Mouse (Mus musculus) gastrocnemius, adult 18-20 months (tissue): ENCODE results near the gene Lrrc26. TPM values are rescaled to one million over a fixed set of nuclear protein-coding genes. Genes with fewer than 3 reads are reported as not detected.
"Not testable (repeated sequence)": the region's sequence is repeated elsewhere in the genome, so short reads cannot be mapped to it uniquely, and the experiment has no call there.

Source experiments
- DNase-seq: peaks from one replicate; pipeline ENCODE4 v3.0.0; 2021; ENCODE audit warnings: low spot score
- long read RNA-seq, 2 experiments: library from polyadenylated mRNA; stranded (forward); transcript quantifications; one replicate each; pipeline ENCODE4 v2.0.0; 2021
- total RNA-seq, 2 experiments: library from RNA; stranded (reverse); gene quantifications; 2 replicates each; pipeline ENCODE4 v1.2.3; 2021

Gene Lrrc26
- total RNA-seq = not detected
- long read RNA-seq, experiment 1 = 0 reads
- long read RNA-seq, experiment 2 = 0 reads

DNA sequence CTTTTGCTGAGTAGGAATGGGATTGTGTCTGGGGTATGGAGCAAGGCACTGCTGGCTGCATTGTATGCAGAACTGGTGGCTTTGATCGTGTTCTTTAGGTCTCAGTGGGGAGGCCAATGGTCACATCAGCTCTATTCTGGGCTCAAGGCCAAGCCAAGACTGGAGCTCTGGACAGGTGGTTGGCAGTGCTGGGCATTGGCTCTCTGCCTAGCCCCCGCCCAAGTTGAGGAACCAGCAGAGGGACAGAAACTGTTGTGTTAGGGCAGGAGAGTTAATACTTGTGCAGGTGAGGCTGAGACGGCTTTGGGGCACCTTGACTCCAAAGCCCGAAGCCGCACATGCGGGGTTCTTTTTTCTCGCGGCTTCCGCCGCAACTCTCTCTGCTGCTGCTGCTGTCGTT is at the start of gene Lrrc26:
Lrrc26 (plus strand) TSS at position 265 of the 400 bp plus-strand sequence.
- DNase-seq = peak; percentile 43

- no peak for DNase-seq
Observed at GRCm38 (mm10) chr2:25240310-25240709, 49.4 kb upstream of the Lrrc26 start.

- peak; percentile 61 for DNase-seq
Observed at GRCm38 (mm10) chr2:25240723-25241437, 48.8 kb upstream of the Lrrc26 start.

GRCm38 (mm10) chr2:25241438-25241775 is 48.3 kb upstream of the Lrrc26 start:
- no peak for DNase-seq

DNA sequence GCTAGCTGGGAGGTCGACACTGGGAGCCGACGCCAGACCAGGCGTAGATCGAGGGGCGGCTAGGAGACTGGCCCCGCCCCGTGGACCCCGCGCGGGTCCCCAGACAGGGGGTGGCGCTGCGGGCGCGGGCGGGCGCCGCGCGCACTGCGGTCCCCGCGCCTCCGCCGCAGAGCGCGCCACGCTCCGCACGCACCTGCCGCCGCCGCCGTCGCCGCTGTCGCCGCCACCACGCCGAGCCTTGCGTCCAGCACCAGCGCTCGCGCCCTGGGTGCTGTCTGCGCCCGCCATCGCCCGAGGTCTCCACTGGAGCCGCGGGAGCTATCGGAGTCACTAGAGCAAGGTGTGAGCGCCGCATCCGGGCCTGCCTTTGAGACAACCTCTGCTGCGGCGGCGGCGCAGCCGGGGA is 47.6 kb upstream of the Lrrc26 start, which contains the start of the genes Rnf208 and Cysrt1:
Rnf208 (plus strand) TSS at position 155 of the 406 bp plus-strand sequence.
Cysrt1 (minus strand) TSS at position 352 of the 406 bp plus-strand sequence.
- no peak for DNase-seq

GRCm38 (mm10) chr2:25243342-25243741 is 46.4 kb upstream of the Lrrc26 start:
- DNase-seq = no peak

DNA sequence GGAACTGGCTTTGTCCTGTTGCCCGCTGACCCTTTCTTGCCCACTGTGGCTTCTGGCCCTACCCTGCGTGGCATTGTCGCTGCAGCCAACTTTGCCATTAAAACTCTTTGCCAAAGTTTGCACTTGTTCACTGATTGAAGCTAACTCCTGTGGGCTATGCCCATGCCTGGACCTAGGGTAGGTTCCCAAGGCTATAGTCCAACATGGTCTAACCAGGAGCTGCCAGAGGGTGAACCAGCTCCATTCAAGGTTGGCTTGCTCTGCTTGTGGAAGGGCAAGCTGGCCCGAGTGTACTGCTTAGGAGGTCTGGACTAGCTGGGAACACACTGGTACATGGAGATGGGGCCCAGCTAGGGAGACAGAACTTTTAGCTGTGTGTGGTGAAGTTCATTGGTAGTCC is 45.6 kb upstream of the Lrrc26 start:
- DNase-seq = no peak

- no peak for DNase-seq
Observed at GRCm38 (mm10) chr2:25246183-25247072, 43.3 kb upstream of the Lrrc26 start, which contains the start of gene AL732309.1. Gene AL732309.1, minus strand, starts transcription at chr2:25246863.

GRCm38 (mm10) chr2:25252331-25252730 is 37.4 kb upstream of the Lrrc26 start:
- DNase-seq = no peak

DNA sequence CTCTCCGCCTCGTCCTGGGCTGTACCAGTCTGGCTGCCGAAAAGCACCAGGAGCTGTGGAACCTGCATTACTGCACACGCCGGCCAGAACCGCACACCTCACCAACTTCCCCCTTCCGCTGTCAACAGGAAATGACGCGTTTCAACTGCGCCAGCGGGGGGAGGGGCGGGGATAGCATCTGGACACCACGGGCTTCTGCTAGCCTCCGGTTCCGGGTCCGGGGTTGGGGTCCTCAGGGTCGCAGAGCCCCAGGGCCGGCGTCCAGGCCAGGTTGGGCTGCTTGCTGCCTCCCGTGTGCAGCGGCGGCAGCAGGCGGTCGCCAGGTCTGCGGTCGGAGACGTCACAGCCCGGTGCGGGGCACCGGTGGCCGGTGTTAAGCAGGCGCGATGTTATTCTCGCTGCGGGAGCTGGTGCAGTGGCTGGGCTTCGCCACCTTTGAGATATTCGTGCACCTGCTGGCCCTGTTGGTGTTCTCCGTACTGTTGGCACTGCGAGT is 34.4 kb upstream of the Lrrc26 start, which contains the start of gene Tmem203:
Tmem203 (plus strand) TSS at position 156 of the 496 bp plus-strand sequence.
- peak; percentile 85 for DNase-seq

DNA sequence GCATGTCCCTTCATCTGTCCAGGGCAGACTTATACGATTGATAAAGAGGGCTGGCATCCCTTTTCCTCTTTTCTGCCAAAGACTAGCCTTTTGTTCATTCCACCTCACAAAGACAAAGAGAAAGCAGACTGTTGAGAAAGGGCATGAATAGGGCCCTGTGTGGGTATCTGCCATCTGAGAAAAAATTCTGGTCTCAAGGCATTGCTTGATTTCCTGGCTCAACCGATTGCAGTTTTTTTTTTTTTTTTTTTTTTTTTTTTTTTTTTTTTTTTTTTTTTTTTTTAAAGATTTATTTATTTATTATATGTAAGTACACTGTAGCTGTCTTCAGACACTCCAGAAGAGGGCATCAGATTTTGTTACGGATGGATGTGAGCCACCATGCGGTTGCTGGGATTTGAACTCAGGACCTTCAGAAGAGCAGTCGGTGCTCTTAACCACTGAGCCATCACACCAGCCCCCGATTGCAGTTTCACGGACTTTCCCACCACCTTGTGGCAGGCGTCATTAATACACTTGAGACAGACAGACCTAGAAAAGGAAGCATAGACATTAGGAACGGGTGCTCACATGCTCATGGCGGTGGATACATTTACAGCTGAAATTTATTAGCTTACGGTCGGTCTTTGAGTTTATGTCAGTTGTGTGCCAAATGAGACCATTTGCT is 33.1 kb upstream of the Lrrc26 start:
- DNase-seq = not testable (repeated sequence)

- DNase-seq = not testable (repeated sequence)
Observed at GRCm38 (mm10) chr2:25257250-25257649, 32.5 kb upstream of the Lrrc26 start.

DNA sequence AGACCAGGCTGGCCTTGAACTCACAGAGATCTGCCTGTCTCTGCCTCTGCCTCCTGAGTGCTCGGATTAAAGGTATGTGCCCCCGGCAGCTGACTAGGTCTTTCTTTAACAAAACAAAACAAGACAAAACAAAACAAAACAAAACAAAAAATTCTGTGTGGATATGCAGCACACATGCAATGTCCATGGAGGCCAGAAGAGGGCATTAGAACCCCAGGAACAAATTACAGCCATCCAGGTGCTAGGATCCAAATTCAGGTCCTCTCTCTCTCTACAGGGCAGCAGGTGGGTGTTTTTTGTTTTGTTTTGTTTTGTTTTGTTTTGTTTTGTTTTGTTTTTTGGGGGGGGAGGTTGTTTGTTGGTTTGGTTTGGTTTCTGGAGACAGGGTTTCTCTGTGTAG is 30.8 kb upstream of the Lrrc26 start:
- no peak for DNase-seq

DNA sequence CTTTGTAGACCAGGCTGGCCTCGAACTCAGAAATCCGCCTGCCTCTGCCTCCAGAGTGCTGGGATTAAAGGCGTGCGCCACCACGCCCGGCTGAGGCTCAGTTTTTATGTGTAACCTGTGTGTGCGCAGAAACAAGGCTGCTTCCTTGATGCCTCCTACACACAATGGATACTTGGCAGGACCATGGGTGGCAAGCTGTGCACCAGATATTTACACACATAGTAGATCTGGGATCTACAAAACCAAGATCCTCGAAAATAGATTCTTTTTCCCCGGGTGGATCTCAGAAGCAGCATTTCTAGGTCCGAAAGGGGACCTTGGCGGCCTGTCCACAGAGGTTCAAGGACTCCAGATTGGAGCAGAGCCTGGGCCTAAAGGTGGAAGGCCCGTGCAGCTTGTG is 27.8 kb upstream of the Lrrc26 start:
- no peak for DNase-seq

DNA sequence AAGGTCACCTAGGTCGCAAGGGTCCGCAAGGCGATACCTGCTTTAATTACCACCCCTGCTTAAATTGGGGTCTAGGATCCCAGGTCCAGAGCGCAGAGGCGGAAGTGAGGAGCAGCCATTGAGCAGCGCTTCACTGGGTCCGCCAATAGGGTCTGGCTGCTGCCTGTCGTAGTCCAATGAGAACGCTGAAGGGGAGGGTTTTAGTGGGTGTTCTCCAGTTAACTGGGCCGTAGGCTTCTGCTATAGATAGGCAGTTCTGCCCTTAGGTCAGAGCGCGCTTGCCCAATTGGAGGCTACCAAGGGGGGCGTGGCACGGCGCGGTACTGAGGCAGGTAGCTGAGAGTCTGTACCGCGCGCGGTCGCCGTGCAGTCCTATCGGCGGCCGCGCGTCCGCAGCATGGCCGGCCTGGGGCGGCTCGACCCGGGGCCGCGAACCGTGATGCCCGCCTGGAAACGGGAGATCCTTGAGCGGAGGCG is 27.4 kb upstream of the Lrrc26 start, which contains the start of gene Tprn:
Tprn (plus strand) TSS at position 328 of the 477 bp plus-strand sequence.
- DNase-seq = peak; percentile 97

DNA sequence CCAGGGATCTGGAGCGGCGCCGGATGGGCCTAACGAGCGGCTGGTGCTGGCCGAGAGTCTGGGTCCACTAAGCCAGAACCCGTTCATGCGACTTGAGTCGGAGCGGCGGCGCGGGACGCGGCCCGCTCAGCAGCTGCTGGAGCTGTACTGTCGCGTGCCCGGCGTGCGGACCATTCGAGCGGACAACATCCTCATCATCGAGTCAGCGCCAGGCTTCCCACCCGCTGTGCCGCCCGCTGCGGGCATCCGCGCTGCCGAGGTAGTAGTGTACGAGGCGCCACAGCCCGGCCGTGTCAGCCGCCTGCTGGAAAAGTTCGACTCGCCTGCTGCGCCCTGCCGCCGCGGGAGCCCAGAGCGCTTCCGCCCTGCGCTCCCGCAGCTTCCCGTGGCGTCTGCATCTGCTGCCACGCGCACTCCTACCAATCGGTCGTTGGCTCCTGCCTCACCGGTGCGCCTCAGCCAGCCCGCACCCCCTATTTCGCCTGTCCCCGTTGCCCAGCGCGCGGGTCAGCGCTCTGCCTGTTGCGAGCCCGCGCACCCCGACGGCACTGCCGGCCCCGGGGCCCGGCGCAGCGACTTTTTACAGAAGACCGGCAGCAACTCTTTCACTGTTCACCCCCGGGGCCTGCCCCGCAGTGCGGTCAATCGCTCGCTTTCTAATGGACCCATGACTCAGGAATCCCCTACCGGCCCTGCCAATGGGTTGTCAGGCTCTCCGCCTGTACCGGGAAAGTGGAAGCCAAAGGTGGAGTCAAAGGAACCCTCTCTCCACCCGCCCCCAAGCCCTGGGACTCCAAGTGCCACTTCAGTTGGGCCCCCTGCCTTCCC is 26.7 kb upstream of the Lrrc26 start:
- DNase-seq = no peak

GRCm38 (mm10) chr2:25263623-25264285 is 26.0 kb upstream of the Lrrc26 start:
- DNase-seq = no peak

- DNase-seq = no peak
Observed at GRCm38 (mm10) chr2:25264286-25264660, 25.4 kb upstream of the Lrrc26 start.

DNA sequence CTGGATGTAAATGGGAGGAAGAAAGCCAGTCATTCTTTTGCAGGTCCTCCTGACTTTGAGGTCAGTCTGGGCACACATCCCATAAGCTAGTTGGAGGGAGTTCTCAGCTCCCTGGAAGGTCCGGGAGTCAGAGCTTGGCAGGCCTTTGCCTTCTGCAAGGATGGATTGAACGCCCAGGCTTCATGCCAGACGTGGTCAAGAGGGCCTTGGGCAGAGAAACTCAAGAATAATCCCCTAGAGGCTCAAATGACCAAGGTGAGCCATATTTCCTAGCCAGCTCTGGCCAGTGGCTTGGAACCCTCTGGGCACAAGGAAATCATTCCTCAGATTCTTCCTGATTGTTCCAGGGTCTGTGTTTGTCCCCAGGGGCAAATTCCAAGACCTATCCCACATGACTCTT is 24.9 kb upstream of the Lrrc26 start:
- no peak for DNase-seq
